8 mouse cellular contexts compared by ENCODE assay signal in the genomic region with DNA sequence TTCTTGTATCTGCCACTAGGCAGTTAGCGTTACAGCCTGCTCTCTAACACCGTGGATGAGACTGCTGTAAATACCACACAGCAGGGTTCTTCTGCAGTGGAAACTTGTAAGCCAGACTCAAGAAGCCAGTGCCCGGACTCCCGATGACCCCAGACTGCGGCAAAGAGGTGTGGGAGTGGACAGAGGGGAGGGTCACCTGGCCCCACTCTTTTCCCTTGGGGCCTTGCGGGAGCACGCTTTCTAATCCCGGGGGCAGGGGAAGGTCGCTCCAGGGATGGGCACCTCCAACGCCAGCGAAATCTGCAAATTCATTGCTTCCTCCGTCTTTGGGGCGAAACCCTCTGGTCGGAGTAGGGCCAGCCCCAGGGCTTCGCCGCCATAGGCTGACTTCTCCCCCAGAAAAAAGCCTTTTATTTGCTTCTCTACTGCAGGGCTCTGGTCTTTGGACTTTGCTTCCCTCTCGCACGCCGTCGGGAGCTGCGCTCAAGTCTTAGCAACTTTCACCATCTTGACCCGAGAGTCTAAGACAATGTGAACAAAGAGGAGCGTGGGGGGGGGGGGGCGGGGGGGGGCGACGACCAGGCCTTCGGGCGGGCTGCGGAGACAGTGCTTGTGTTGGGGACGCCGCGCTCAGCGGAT. TPM values are rescaled to one million over a fixed set of nuclear protein-coding genes. Genes with fewer than 3 reads are reported as not detected.
A peak's percentile ranks its signal among the peaks of the same experiment; 100 is the strongest.
DNase-seq lines count a peak whose midpoint lies in the region; ATAC-seq and TF ChIP-seq lines count a peak whose summit lies in the region.
"Had no signal": no experiment of that assay in that cellular context is flagged by ENCODE, and none has a peak within 500 bp of the region (broad histone marks: within the 10 kb centered on the region; RNA-seq: fewer than 3 reads in every experiment).

A gene (plus strand): TSS at position 67 of the 639 bp plus-strand sequence.

- TF ChIP-seq POLR2A in ES-Bruce4 (IDR thresholded peaks at IDR 0.05; ENCODE audit: insufficient read depth, low read length) = no peak
- no peak for TF ChIP-seq POLR2A in cortical plate, adult 2 months (IDR thresholded peaks at IDR 0.05; ENCODE audit: extremely low read depth, insufficient read depth, low read length)

- peak within 1 kb of the TSS; percentile 91 for H3K4me2 ChIP-seq in heart, embryonic 14.5 days (ENCODE audit: low read length)

- peak; percentile 8 for DNase-seq in CD4-positive helper T cell, adult 2 months (ENCODE audit: low read depth, low spot score)
- DNase-seq in kidney, postnatal 25 days = peak; percentile 58 to 82
- DNase-seq in c-Kit-positive CD71-positive TER-119-positive erythroid progenitor cells, embryonic 14.5 days (ENCODE audit: low spot score) = no peak

- WGBS in heart, embryonic 14.5 days = under 1% methylated on average over 29 of the region's 33 CpGs

- peak within 1 kb of the TSS; percentile 65 for H3K4me3 ChIP-seq in ES-Bruce4 (ENCODE audit: low read depth, low read length)
- peak within 1 kb of the TSS; percentile 78 for H3K4me3 ChIP-seq in cortical plate, adult 2 months (ENCODE audit: insufficient read depth, low read length)
- peak within 1 kb of the TSS; percentile 70 to 72 for H3K4me3 ChIP-seq in heart, embryonic 14.5 days (ENCODE audit: control insufficient read depth in 1 of 2, insufficient read depth in 1 of 2, low read depth in 1 of 2, low read length in 2 of 2)

- TF ChIP-seq EP300 in ES-Bruce4 (IDR thresholded peaks at IDR 0.05; ENCODE audit: insufficient read depth, low read depth, low read length) = no peak

- H3K27ac ChIP-seq in ES-Bruce4 (ENCODE audit: insufficient read depth, low read length) = no peak within 1 kb of the TSS
- H3K27ac ChIP-seq in cortical plate, adult 2 months (ENCODE audit: insufficient read depth, low read length) = no peak within 1 kb of the TSS
- peak within 1 kb of the TSS; percentile 60 to 84 for H3K27ac ChIP-seq in heart, embryonic 14.5 days (replicated peaks in 1 of 2; ENCODE audit: control insufficient read depth in 1 of 2, insufficient read depth in 1 of 2, low read depth in 2 of 2, low read length in 2 of 2)

- peak within 1 kb of the TSS; percentile 5 for H3K9ac ChIP-seq in ES-Bruce4 (ENCODE audit: low read depth, poor library complexity, severe bottlenecking)
- H3K9ac ChIP-seq in heart, embryonic 14.5 days (ENCODE audit: low read length) = peak within 1 kb of the TSS; percentile 87

- H3K36me3 ChIP-seq in ES-Bruce4 (ENCODE audit: control insufficient read depth, insufficient read depth, low read length, poor library complexity, severe bottlenecking) = no peaks in the 10 kb centered on the region
- H3K36me3 ChIP-seq in heart, embryonic 14.5 days (ENCODE audit: control insufficient read depth, insufficient read depth, low read length) = no peaks in the 10 kb centered on the region

- H3K27me3 ChIP-seq in ES-Bruce4 (ENCODE audit: control insufficient read depth, insufficient read depth, low read length, poor library complexity, severe bottlenecking) = peaks cover 42% of the 10 kb centered on the region
- H3K27me3 ChIP-seq in heart, embryonic 14.5 days (ENCODE audit: control insufficient read depth, insufficient read depth, low read length) = peaks cover 13% of the 10 kb centered on the region

- ATAC-seq in heart, embryonic 14.5 days (ENCODE audit: insufficient number of reproducible peaks, insufficient read depth, low FRiP score, low read depth) = no peak
- 0 out of 2 replicates have a peak, but pooled peaks have one; percentile 26 for ATAC-seq in megakaryocyte, adult 5-6 weeks (ENCODE audit: poor library complexity, severe bottlenecking)

- H3K9me3 ChIP-seq in ES-Bruce4 (replicated peaks; ENCODE audit: control insufficient read depth, insufficient read depth, low read length, poor library complexity, severe bottlenecking) = no peaks in the 10 kb centered on the region
- no peaks in the 10 kb centered on the region for H3K9me3 ChIP-seq in heart, embryonic 14.5 days (ENCODE audit: control insufficient read depth, low read length)

- no peak for TF ChIP-seq CTCF in ES-Bruce4 (IDR thresholded peaks at IDR 0.05; ENCODE audit: low read depth, low read length)
- no peak for TF ChIP-seq CTCF in cortical plate, adult 2 months (IDR thresholded peaks at IDR 0.05; ENCODE audit: extremely low read depth, insufficient read depth, low read length)

- no peaks in the 10 kb centered on the region for H3K4me1 ChIP-seq in ES-Bruce4 (ENCODE audit: control insufficient read depth, insufficient read depth, low read length)
- H3K4me1 ChIP-seq in cortical plate, adult 2 months (ENCODE audit: control insufficient read depth, insufficient read depth, low read length) = no peaks in the 10 kb centered on the region
- peaks cover 0 to 13% of the 10 kb centered on the region in 2 experiments; a peak in 2 of 4 replicates for H3K4me1 ChIP-seq in heart, embryonic 14.5 days (ENCODE audit: control insufficient read depth in 2 of 2, insufficient read depth in 2 of 2, low read length in 2 of 2)

RNA-seq across cellular contexts. Expression of the gene that starts here (rescaled TPM):
- 0.16 TPM in 1 of 2 replicates, not detected in the other for polyA plus RNA-seq in ES-Bruce4 (2011; ENCODE audit: insufficient read depth, insufficient read length, low read depth, missing spikeins)
- polyA plus RNA-seq in cortical plate, adult 2 months (2012; rRNA removed) = 18.0 and 20.5 TPM in 2 replicates
- polyA plus RNA-seq in heart, embryonic 14.5 days (2014; fragmentation: Nextera tagmentation; extraction: Ambion mirVana) = 8.3 and 8.4 TPM in 2 replicates
- not detected in 2 replicates for total RNA-seq in megakaryocyte, adult 5-6 weeks (2015)
- not detected in 2 replicates for total RNA-seq in megakaryocyte, adult 5-6 weeks (2017)
- total RNA-seq: hematopoietic stem cell, adult 5-6 weeks had no signal

Comparison
In these comparisons a context has a peak if more than half of its experiments do, and no peak if none do; other contexts are left out.
1. Peak in ATAC-seq in megakaryocyte, adult 5-6 weeks; RNA of the gene not detected or under 1 TPM.
2. H3K27ac ChIP-seq: peak in heart, embryonic 14.5 days (2 of 2); none in ES-Bruce4 (single experiment) and cortical plate, adult 2 months (single experiment).
3. Peak in every context shown above with its lines, with median percentiles within 50 percentile points of each other: H3K4me3 ChIP-seq.